Mouse (Mus musculus) 416B (cell line): Measurements from ENCODE around the gene Gm4767.
"Not testable (repeated sequence)": the region's sequence is repeated elsewhere in the genome, so short reads cannot be mapped to it uniquely, and the experiment has no call there.

Experiments used
- DNase-seq: peaks from one replicate; pipeline ENCODE4 v3.0.0; 2011; ENCODE audit warnings: low read depth

Gene Gm4767

GRCm38 (mm10) chr10:81811899-81812298 lies at the start of gene Gm4767:
Gene Gm4767, plus strand, starts transcription at chr10:81812186.
- DNase-seq, result not testable (repeated sequence)

- DNase-seq, result not testable (repeated sequence)
Observed at GRCm38 (mm10) chr10:81770506-81771403, 41.2 kb upstream of the Gm4767 start, which contains the start of gene Gm3055. Gene Gm3055, minus strand, starts transcription at chr10:81771161.

- DNase-seq, result not testable (repeated sequence)
Observed at GRCm38 (mm10) chr10:81771404-81771777, 40.6 kb upstream of the Gm4767 start.

GRCm38 (mm10) chr10:81846219-81846618 lies 34.2 kb downstream of the Gm4767 start:
- DNase-seq, result not testable (repeated sequence)

- not testable (repeated sequence) for DNase-seq
Observed at GRCm38 (mm10) chr10:81863409-81864407, 51.7 kb downstream of the Gm4767 start, which contains the start of gene Gm32687. Gene Gm32687, plus strand, starts transcription at chr10:81863934.
